Mouse (Mus musculus): ENCODE data around the gene Coq5.

DNA sequence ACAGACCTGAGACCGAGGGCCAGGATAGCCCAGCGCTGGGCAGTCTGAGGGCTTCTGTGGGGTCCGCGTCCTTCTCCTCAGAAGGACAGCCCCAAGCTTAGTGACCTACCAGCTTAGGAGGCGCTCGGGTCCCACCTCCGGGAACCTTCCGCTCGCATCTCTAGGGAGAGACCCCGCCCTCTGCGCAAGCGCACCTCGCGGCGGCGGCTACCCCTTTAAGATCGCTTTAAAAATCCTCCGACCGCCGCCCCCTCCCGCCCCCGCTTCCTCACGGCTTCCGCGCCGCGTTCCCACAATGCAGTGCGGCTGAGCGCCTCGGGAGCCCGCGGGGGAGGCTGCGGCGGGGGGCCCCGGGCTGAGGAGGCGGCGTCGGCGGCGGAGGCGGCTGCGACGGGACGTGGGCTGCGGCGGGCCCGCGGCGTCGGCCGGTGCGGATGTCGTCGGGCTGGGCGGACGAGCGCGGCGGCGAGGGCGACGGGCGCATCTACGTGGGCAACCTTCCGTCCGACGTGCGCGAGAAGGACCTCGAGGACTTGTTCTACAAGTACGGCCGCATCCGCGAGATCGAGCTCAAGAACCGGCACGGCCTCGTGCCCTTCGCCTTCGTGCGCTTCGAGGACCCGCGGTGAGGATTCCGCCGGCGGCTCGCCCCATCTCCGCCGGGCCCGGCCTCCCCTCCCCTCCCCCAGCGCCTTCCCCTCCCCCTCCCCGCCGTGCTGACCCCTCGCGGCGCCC, 47.6 kb downstream of the Coq5 start, which contains the start of gene Srsf9:
- TF ChIP-seq ZC3H11A (IDR thresholded peaks at IDR 0.05; ENCODE audit: borderline replicate concordance, low read depth, low read length) = no peak
- no peak for TF ChIP-seq CHD2 (IDR thresholded peaks at IDR 0.05; ENCODE audit: low read depth, low read length)
- no peak for TF ChIP-seq MAFK (IDR thresholded peaks at IDR 0.05; ENCODE audit: insufficient read depth, low read depth, low read length)
- TF ChIP-seq HCFC1 (IDR thresholded peaks at IDR 0.05; ENCODE audit: borderline replicate concordance, insufficient read depth, low read length) = no peak

Data from ES-E14 (cell line).